32 mouse cellular contexts compared by ENCODE assay signal in the genomic region with DNA sequence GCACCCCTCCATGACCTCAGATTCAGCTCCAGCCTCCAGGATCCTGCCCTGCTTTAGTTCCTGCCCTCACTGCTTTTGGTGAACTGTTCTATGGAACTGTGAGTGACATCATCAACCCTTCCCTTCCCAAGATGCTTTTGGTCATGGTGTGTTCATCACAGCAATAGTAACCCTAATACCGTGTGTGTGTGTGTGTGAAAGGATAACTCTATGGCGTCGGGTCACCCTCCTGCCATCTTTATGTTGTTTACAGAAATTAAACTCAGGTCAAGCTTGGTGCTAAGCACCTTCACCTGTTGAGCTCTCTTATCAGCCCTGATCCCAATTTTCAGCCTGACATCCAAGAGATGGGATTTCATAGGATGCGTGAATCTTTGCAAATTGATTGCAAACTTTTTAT.
A peak's percentile ranks its signal among the peaks of the same experiment; 100 is the strongest.
DNase-seq lines count a peak whose midpoint lies in the region; ATAC-seq lines count a peak whose summit lies in the region.
"Had no signal": no experiment of that assay in that cellular context is flagged by ENCODE, and none has a peak within 500 bp of the region (broad histone marks: within the 10 kb centered on the region; RNA-seq: fewer than 3 reads in every experiment).

No protein-coding gene starts in this region.

- ATAC-seq in forebrain, embryonic 13.5 days, result no peak
- ATAC-seq in forebrain, embryonic 16.5 days, result no peak
- ATAC-seq in midbrain, embryonic 14.5 days (ENCODE audit: low FRiP score, low TSS enrichment), result no peak
- ATAC-seq in midbrain, embryonic 16.5 days, result no peak
- peak; percentile 57; the same call in 1 of the 2 replicates for ATAC-seq in neural tube, embryonic 12.5 days (ENCODE audit: low FRiP score, low read depth)
- ATAC-seq in neural tube, embryonic 15.5 days (ENCODE audit: low FRiP score), result no peak
- ATAC-seq: hindbrain, postnatal 0 days; inflammation-experienced regulatory T-cells, adult 6 months; intestine, embryonic 16.5 days; Patski had no signal

- H3K9ac ChIP-seq in forebrain, embryonic 13.5 days, result no peak overlapping the region
- no peak overlapping the region for H3K9ac ChIP-seq in forebrain, embryonic 16.5 days (replicated peaks; ENCODE audit: low read depth, low read length)
- no peak overlapping the region for H3K9ac ChIP-seq in midbrain, embryonic 14.5 days (replicated peaks; ENCODE audit: low read length)
- no peak overlapping the region for H3K9ac ChIP-seq in midbrain, embryonic 16.5 days (ENCODE audit: low read depth, low read length)
- H3K9ac ChIP-seq in neural tube, embryonic 12.5 days, result no peak overlapping the region
- no peak overlapping the region for H3K9ac ChIP-seq in neural tube, embryonic 15.5 days (replicated peaks)
- H3K9ac ChIP-seq: embryonic facial prominence, embryonic 13.5 days; heart, embryonic 12.5 days; heart, embryonic 15.5 days had no signal

- H3K36me3 ChIP-seq in forebrain, embryonic 13.5 days (ENCODE audit: poor library complexity, severe bottlenecking), result peaks cover 12% of the 10 kb centered on the region
- H3K36me3 ChIP-seq in forebrain, embryonic 16.5 days (ENCODE audit: control insufficient read depth, insufficient read depth), result peaks cover 8% of the 10 kb centered on the region
- H3K36me3 ChIP-seq in midbrain, embryonic 14.5 days (ENCODE audit: control insufficient read depth, insufficient read depth, low read length), result peaks cover 11% of the 10 kb centered on the region
- H3K36me3 ChIP-seq in midbrain, embryonic 16.5 days (ENCODE audit: control insufficient read depth, insufficient read depth, low read length), result peaks cover 5% of the 10 kb centered on the region; the same call in 1 of the 2 replicates
- peaks cover 5% of the 10 kb centered on the region for H3K36me3 ChIP-seq in neural tube, embryonic 12.5 days
- peaks cover 28% of the 10 kb centered on the region for H3K36me3 ChIP-seq in neural tube, embryonic 15.5 days
- H3K36me3 ChIP-seq: embryonic facial prominence, embryonic 10.5 days; embryonic facial prominence, embryonic 13.5 days had no signal

- H3K4me1 ChIP-seq in forebrain, embryonic 13.5 days, result peaks cover 50% of the 10 kb centered on the region
- peaks cover 32% of the 10 kb centered on the region for H3K4me1 ChIP-seq in forebrain, embryonic 16.5 days (replicated peaks; ENCODE audit: control insufficient read depth, insufficient read depth, low read length)
- H3K4me1 ChIP-seq in midbrain, embryonic 14.5 days (ENCODE audit: control insufficient read depth, insufficient read depth, low read length), result peaks cover 34% of the 10 kb centered on the region
- peaks cover 15% of the 10 kb centered on the region; the same call in 1 of the 2 replicates for H3K4me1 ChIP-seq in midbrain, embryonic 16.5 days (ENCODE audit: control insufficient read depth, insufficient read depth, low read length)
- H3K4me1 ChIP-seq in neural tube, embryonic 12.5 days, result peaks cover 16% of the 10 kb centered on the region
- peaks cover 23% of the 10 kb centered on the region for H3K4me1 ChIP-seq in neural tube, embryonic 15.5 days

- intact Hi-C loops in heart, postnatal 14 days (cut with DNase I), result no loop called here

- WGBS in forebrain, embryonic 13.5 days, result 84% methylated on average over 4 of the region's 4 CpGs
- 84% methylated on average over 4 of the region's 4 CpGs for WGBS in forebrain, embryonic 16.5 days
- 90% methylated on average over 4 of the region's 4 CpGs for WGBS in midbrain, embryonic 14.5 days
- WGBS in midbrain, embryonic 16.5 days, result 89% methylated on average over 4 of the region's 4 CpGs
- WGBS in neural tube, embryonic 12.5 days, result 87% methylated on average over 4 of the region's 4 CpGs
- 86% methylated on average over 4 of the region's 4 CpGs for WGBS in neural tube, embryonic 15.5 days

- H3K4me3 ChIP-seq in forebrain, embryonic 13.5 days, result no peak overlapping the region
- H3K4me3 ChIP-seq in forebrain, embryonic 16.5 days (replicated peaks; ENCODE audit: low read length), result no peak overlapping the region
- H3K4me3 ChIP-seq in midbrain, embryonic 14.5 days (replicated peaks; ENCODE audit: low read depth, low read length), result no peak overlapping the region
- H3K4me3 ChIP-seq in midbrain, embryonic 16.5 days (ENCODE audit: low read depth, low read length), result no peak overlapping the region
- no peak overlapping the region for H3K4me3 ChIP-seq in neural tube, embryonic 12.5 days
- H3K4me3 ChIP-seq in neural tube, embryonic 15.5 days (replicated peaks), result no peak overlapping the region
- H3K4me3 ChIP-seq: embryonic facial prominence, embryonic 10.5 days; embryonic facial prominence, embryonic 13.5 days; erythroblast, embryonic 14.5 days; gastrocnemius, adult 2 months; heart, embryonic 12.5 days; heart, embryonic 15.5 days had no signal

- H3K27ac ChIP-seq in forebrain, embryonic 13.5 days, result peak overlapping the region; percentile 86
- no peak overlapping the region; the same call in 1 of the 2 replicates for H3K27ac ChIP-seq in forebrain, embryonic 16.5 days (ENCODE audit: low read length)
- H3K27ac ChIP-seq in midbrain, embryonic 14.5 days (replicated peaks; ENCODE audit: low read depth, low read length), result peak overlapping the region; percentile 53; the same call in 1 of the 2 replicates
- no peak overlapping the region for H3K27ac ChIP-seq in midbrain, embryonic 16.5 days (ENCODE audit: low read length)
- no peak overlapping the region for H3K27ac ChIP-seq in neural tube, embryonic 12.5 days
- no peak overlapping the region for H3K27ac ChIP-seq in neural tube, embryonic 15.5 days (replicated peaks)
- H3K27ac ChIP-seq: embryonic facial prominence, embryonic 10.5 days; embryonic facial prominence, embryonic 13.5 days; gastrocnemius, adult 2 months; heart, embryonic 15.5 days had no signal

- no peak overlapping the region for H3K4me2 ChIP-seq in forebrain, embryonic 13.5 days
- H3K4me2 ChIP-seq in forebrain, embryonic 16.5 days (ENCODE audit: low read length), result no peak overlapping the region
- no peak overlapping the region for H3K4me2 ChIP-seq in midbrain, embryonic 14.5 days (ENCODE audit: low read length)
- no peak overlapping the region for H3K4me2 ChIP-seq in midbrain, embryonic 16.5 days (ENCODE audit: low read length)
- no peak overlapping the region for H3K4me2 ChIP-seq in neural tube, embryonic 12.5 days (replicated peaks)
- no peak overlapping the region for H3K4me2 ChIP-seq in neural tube, embryonic 15.5 days
- H3K4me2 ChIP-seq: embryonic facial prominence, embryonic 13.5 days; heart, embryonic 12.5 days; heart, embryonic 15.5 days; hindbrain, embryonic 14.5 days had no signal

- no peaks in the 10 kb centered on the region for H3K9me3 ChIP-seq in forebrain, embryonic 13.5 days (replicated peaks)
- no peaks in the 10 kb centered on the region for H3K9me3 ChIP-seq in forebrain, embryonic 16.5 days (ENCODE audit: control insufficient read depth, low read length)
- no peaks in the 10 kb centered on the region for H3K9me3 ChIP-seq in midbrain, embryonic 14.5 days (ENCODE audit: control insufficient read depth, low read length)
- H3K9me3 ChIP-seq in midbrain, embryonic 16.5 days (replicated peaks; ENCODE audit: control insufficient read depth, low read length, poor library complexity, severe bottlenecking), result no peaks in the 10 kb centered on the region
- no peaks in the 10 kb centered on the region for H3K9me3 ChIP-seq in neural tube, embryonic 12.5 days
- no peaks in the 10 kb centered on the region for H3K9me3 ChIP-seq in neural tube, embryonic 15.5 days (replicated peaks)
- H3K9me3 ChIP-seq: embryonic facial prominence, embryonic 10.5 days; embryonic facial prominence, embryonic 13.5 days; G1E; heart, embryonic 12.5 days; heart, embryonic 15.5 days had no signal

- DNase-seq in heart, adult 11 months, result peak; percentile 74
- DNase-seq in heart, postnatal 14 days, result no peak
- no peak for DNase-seq in midbrain, embryonic 14.5 days
- DNase-seq: adrenal gland, postnatal 10 days; B cell, adult 2 months; cerebellum, adult 11-12 months; cerebellum, adult 8-10 months; cerebellum, postnatal 10 days; cerebellum, postnatal 36 days; embryo, embryonic 11 days; gastrocnemius, adult 2 months; gastrocnemius, postnatal 14 days; heart, adult 18-20 months; heart, postnatal 10 days; heart, postnatal 4 days had no signal

- no peaks in the 10 kb centered on the region for H3K27me3 ChIP-seq in forebrain, embryonic 13.5 days
- no peaks in the 10 kb centered on the region for H3K27me3 ChIP-seq in forebrain, embryonic 16.5 days (replicated peaks; ENCODE audit: control insufficient read depth, insufficient read depth, low read length)
- H3K27me3 ChIP-seq in midbrain, embryonic 14.5 days (ENCODE audit: control insufficient read depth, insufficient read depth, low read length), result no peaks in the 10 kb centered on the region
- no peaks in the 10 kb centered on the region for H3K27me3 ChIP-seq in midbrain, embryonic 16.5 days (ENCODE audit: control insufficient read depth, insufficient read depth, low read depth, low read length)
- no peaks in the 10 kb centered on the region for H3K27me3 ChIP-seq in neural tube, embryonic 12.5 days (replicated peaks)
- H3K27me3 ChIP-seq in neural tube, embryonic 15.5 days (replicated peaks), result no peaks in the 10 kb centered on the region
- H3K27me3 ChIP-seq: CH12.LX; embryonic facial prominence, embryonic 13.5 days; heart, embryonic 12.5 days; heart, embryonic 15.5 days; Patski had no signal

Comparison
In these comparisons a context has a peak if more than half of its experiments do, and no peak if none do; other contexts are left out.
1. H3K27ac ChIP-seq: peak in forebrain, embryonic 13.5 days (single experiment) and midbrain, embryonic 14.5 days (single experiment); none in forebrain, embryonic 16.5 days (single experiment), midbrain, embryonic 16.5 days (single experiment), neural tube, embryonic 12.5 days (single experiment) and neural tube, embryonic 15.5 days (single experiment).